Mouse (Mus musculus) heart, embryonic 14.5 days (tissue): ENCODE data around the gene Ankrd34b. TPM values are rescaled to one million over a fixed set of nuclear protein-coding genes. Genes with fewer than 3 reads are reported as not detected.

ENCODE experiments used
- ATAC-seq: fragments of 200-750 bp; cut with Nextera tagmentation; 2 replicates; pipeline ENCODE4 v1.8.0; 2017; ENCODE audit warnings: low read depth, moderate TSS enrichment; ENCODE audit not compliant: insufficient number of reproducible peaks, insufficient read depth, low FRiP score
- H3K27ac ChIP-seq, 2 experiments: fragments of 200-500 bp in 1 of 2; fragments of 300-500 bp in 1 of 2; sonication (generic) in 1 of 2; replicated peaks in 1 of 2; 2 replicates each; pipeline ENCODE4 v1.5.1; 2012 to 2014; ENCODE audit warnings: low read depth in 2 of 2, low read length in 2 of 2, control low read depth in 1 of 2, mild to moderate bottlenecking in 1 of 2, mixed read lengths in 1 of 2; ENCODE audit not compliant: control insufficient read depth in 1 of 2, insufficient read depth in 1 of 2
- H3K27me3 ChIP-seq: fragments of 300-500 bp; sonication (generic); 2 replicates; pipeline ENCODE4 v1.6.1; 2014; ENCODE audit warnings: mild to moderate bottlenecking, low read length, control low read depth; ENCODE audit not compliant: control insufficient read depth, insufficient read depth
- H3K36me3 ChIP-seq: fragments of 300-500 bp; sonication (generic); 2 replicates; pipeline ENCODE4 v1.6.1; 2014; ENCODE audit warnings: mild to moderate bottlenecking, control low read depth, low read length, mixed read lengths; ENCODE audit not compliant: control insufficient read depth, insufficient read depth
- H3K4me1 ChIP-seq, 2 experiments: fragments of 200-500 bp in 1 of 2; fragments of 300-500 bp in 1 of 2; sonication (generic) in 1 of 2; 2 replicates each; pipeline ENCODE4 v1.6.1; 2012 to 2014; ENCODE audit warnings: low read length in 2 of 2, control low read depth in 1 of 2, mixed read lengths in 1 of 2; ENCODE audit not compliant: control insufficient read depth in 2 of 2, insufficient read depth in 2 of 2
- H3K4me2 ChIP-seq: fragments of 300-500 bp; sonication (generic); 2 replicates; pipeline ENCODE4 v1.6.1; 2014; ENCODE audit warnings: mild to moderate bottlenecking, low read length
- H3K4me3 ChIP-seq, 2 experiments: fragments of 200-500 bp in 1 of 2; fragments of 300-500 bp in 1 of 2; sonication (generic) in 1 of 2; 2 replicates each; pipeline ENCODE4 v1.5.1; 2012 to 2014; ENCODE audit warnings: low read length in 2 of 2, mild to moderate bottlenecking in 2 of 2, control low read depth in 1 of 2, low read depth in 1 of 2, moderate library complexity in 1 of 2; ENCODE audit not compliant: control insufficient read depth in 1 of 2, insufficient read depth in 1 of 2
- H3K9ac ChIP-seq: fragments of 300-500 bp; sonication (generic); 2 replicates; pipeline ENCODE4 v1.6.1; 2014; ENCODE audit warnings: mild to moderate bottlenecking, low read length
- H3K9me3 ChIP-seq: fragments of 300-500 bp; sonication (generic); 2 replicates; pipeline ENCODE4 v1.6.1; 2016; ENCODE audit warnings: low read length, control low read depth; ENCODE audit not compliant: control insufficient read depth
- WGBS: fragments of 180-500 bp; shearing (Covaris S2); extraction: QIAGEN DNeasy Blood & Tissue Kit; methylation state at CpG from one replicate; pipeline ENCODE4 v1.1.7; 2014; 5-methylcytosine and 5-hydroxymethylcytosine counted together
- polyA plus RNA-seq: library from polyadenylated mRNA; unstranded; fragments of >200 nt; fragmentation: Nextera tagmentation; extraction: Ambion mirVana; gene quantifications from 2 replicates; pipeline ENCODE4 v1.2.1, GENCODE M21; 2014

Ankrd34b gene
- polyA plus RNA-seq = 0.27 and 0.35 TPM in 2 replicates

- Histone ChIP-seq H3K4me1 (peaks cover 4 to 5% of the 10 kb centered on the region in 2 experiments; a peak in 2 of 4 replicates), H3K4me2 (peak within 1 kb of the TSS; percentile 99), H3K9ac (peak within 1 kb of the TSS; percentile 56), H3K27ac (no peak within 1 kb of the TSS), H3K4me3 (peak within 1 kb of the TSS; percentile 59 to 64), H3K9me3 (no peaks in the 10 kb centered on the region), H3K27me3 (peaks cover 59% of the 10 kb centered on the region), H3K36me3 (no peaks in the 10 kb centered on the region)
- WGBS = under 1% methylated on average over 53 of the region's 54 CpGs
- ATAC-seq = peak; percentile 28; the same call in 1 of the 2 replicates
These were observed at the start of gene Ankrd34b for GRCm38 (mm10) chr13:92425758-92426264. Gene Ankrd34b, plus strand, starts transcription at chr13:92425896.

- Histone ChIP-seq H3K4me1 (no peaks in the 10 kb centered on the region), H3K36me3 (0 out of 2 replicates have a peak, but pooled peaks cover 3% of the 10 kb centered on the region), H3K9me3 (no peaks in the 10 kb centered on the region), H3K27ac (no peak overlapping the region), H3K27me3 (no peaks in the 10 kb centered on the region), H3K4me3 (no peak overlapping the region), H3K9ac (no peak overlapping the region), H3K4me2 (no peak overlapping the region)
- 80% methylated on average over 3 of the region's 3 CpGs for WGBS
- no peak for ATAC-seq
These were observed 38.3 kb upstream of the Ankrd34b start for GRCm38 (mm10) chr13:92387367-92387766.

- Histone ChIP-seq H3K27ac (no peak overlapping the region), H3K9me3 (no peaks in the 10 kb centered on the region), H3K27me3 (no peaks in the 10 kb centered on the region), H3K36me3 (no peaks in the 10 kb centered on the region), H3K9ac (no peak overlapping the region), H3K4me3 (no peak overlapping the region), H3K4me2 (no peak overlapping the region), H3K4me1 (no peaks in the 10 kb centered on the region)
- no peak for ATAC-seq
- 72% methylated on average over 12 of the region's 12 CpGs for WGBS
These were observed 32.5 kb upstream of the Ankrd34b start for GRCm38 (mm10) chr13:92393047-92393661.

GRCm38 (mm10) chr13:92398491-92399384 is 27.0 kb upstream of the Ankrd34b start:
- no peak for ATAC-seq
- 72% methylated on average over 11 of the region's 11 CpGs for WGBS
- no peak overlapping the region for H3K4me3 ChIP-seq
- H3K36me3 ChIP-seq = no peaks in the 10 kb centered on the region
- no peak overlapping the region for H3K4me2 ChIP-seq
- H3K27me3 ChIP-seq = no peaks in the 10 kb centered on the region
- no peak overlapping the region for H3K27ac ChIP-seq
- no peak overlapping the region for H3K9ac ChIP-seq
- no peaks in the 10 kb centered on the region for H3K9me3 ChIP-seq
- no peaks in the 10 kb centered on the region for H3K4me1 ChIP-seq

GRCm38 (mm10) chr13:92402063-92402462 is 23.6 kb upstream of the Ankrd34b start:
- Histone ChIP-seq H3K4me1 (no peaks in the 10 kb centered on the region), H3K36me3 (no peaks in the 10 kb centered on the region), H3K27ac (no peak overlapping the region), H3K27me3 (no peaks in the 10 kb centered on the region), H3K9ac (no peak overlapping the region), H3K9me3 (no peaks in the 10 kb centered on the region), H3K4me2 (no peak overlapping the region), H3K4me3 (no peak overlapping the region)
- ATAC-seq = no peak
- 29% methylated on average over 2 of the region's 2 CpGs for WGBS

- ATAC-seq = no peak
- Histone ChIP-seq H3K27ac (no peak overlapping the region), H3K4me2 (no peak overlapping the region), H3K36me3 (no peaks in the 10 kb centered on the region), H3K9ac (no peak overlapping the region), H3K9me3 (no peaks in the 10 kb centered on the region), H3K4me3 (no peak overlapping the region), H3K4me1 (no peaks in the 10 kb centered on the region), H3K27me3 (no peaks in the 10 kb centered on the region)
- 69% methylated on average over 3 of the region's 3 CpGs for WGBS
These were observed 22.2 kb upstream of the Ankrd34b start for GRCm38 (mm10) chr13:92403496-92403895.

- Histone ChIP-seq H3K9me3 (no peaks in the 10 kb centered on the region), H3K36me3 (no peaks in the 10 kb centered on the region), H3K27ac (no peak overlapping the region), H3K27me3 (no peaks in the 10 kb centered on the region), H3K4me2 (no peak overlapping the region), H3K4me1 (no peaks in the 10 kb centered on the region), H3K4me3 (no peak overlapping the region), H3K9ac (no peak overlapping the region)
- 71% methylated on average over 2 of the region's 2 CpGs for WGBS
- no peak for ATAC-seq
These were observed 15.2 kb upstream of the Ankrd34b start for GRCm38 (mm10) chr13:92410486-92410885.
